Mouse (Mus musculus) c-Kit-negative CD71-positive TER-119-positive erythroid progenitor cells, embryonic 14.5 days (primary cell): ENCODE measurements around the gene Eif4g3.
A peak's percentile ranks its signal among the peaks of the same experiment; 100 is the strongest.

ENCODE experiments used
- DNase-seq: peaks from one replicate; pipeline ENCODE4 v3.0.0-alpha.2; 2013; ENCODE audit warnings: low read depth, low spot score

Eif4g3 gene

GRCm38 (mm10) chr4:137989426-137989825, 3.4 kb upstream of the Eif4g3 start:
- no peak for DNase-seq

- DNase-seq = no peak
Observed at GRCm38 (mm10) chr4:137990433-137990832, 2.4 kb upstream of the Eif4g3 start.

DNA sequence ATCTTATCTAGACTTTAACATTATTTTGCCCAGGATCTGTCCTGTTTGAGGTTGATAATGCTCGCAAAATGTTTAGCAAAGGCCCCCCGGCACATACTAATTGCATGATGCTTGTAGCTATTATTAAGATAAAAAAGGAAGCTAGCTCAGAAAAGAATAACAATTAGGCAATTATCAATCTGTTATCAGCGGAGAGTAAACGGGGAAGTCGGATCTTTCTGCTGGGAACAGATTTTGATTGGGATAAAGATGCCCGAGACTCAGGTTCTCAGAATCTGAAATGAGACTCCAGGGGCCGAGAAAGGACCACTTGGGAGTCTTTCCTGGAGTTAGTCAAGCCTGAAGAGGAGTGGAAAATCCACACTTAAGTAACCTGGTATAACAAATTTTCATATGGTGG, 1.6 kb upstream of the Eif4g3 start:
- DNase-seq = no peak

DNA sequence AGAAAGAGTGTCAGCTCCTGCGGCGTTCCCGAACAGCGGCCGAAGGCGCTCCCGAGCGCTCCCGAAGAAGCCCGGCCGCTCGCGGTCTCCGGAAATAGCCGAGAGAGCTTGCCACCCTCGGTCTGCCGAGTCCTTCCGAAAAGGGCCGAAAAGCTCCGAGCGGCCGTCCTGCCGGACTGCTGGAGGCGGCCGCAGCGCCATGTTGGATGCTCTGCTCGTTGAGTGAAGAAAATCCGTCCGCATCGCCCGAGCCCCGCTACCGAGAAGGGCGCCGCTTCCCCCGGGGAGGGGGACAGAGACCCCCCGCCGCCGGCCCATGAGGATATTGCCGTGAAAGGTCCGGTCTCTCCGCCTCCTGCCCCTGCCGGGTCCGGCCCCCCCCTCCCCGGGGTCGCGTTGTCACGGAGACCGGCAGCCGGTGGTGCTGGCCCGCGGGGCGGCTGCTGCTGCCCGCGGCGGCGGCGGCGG, 503 bp downstream of the Eif4g3 start:
- DNase-seq = peak; percentile 85

GRCm38 (mm10) chr4:137993821-137994561, 1.2 kb downstream of the Eif4g3 start:
- DNase-seq = no peak

DNA sequence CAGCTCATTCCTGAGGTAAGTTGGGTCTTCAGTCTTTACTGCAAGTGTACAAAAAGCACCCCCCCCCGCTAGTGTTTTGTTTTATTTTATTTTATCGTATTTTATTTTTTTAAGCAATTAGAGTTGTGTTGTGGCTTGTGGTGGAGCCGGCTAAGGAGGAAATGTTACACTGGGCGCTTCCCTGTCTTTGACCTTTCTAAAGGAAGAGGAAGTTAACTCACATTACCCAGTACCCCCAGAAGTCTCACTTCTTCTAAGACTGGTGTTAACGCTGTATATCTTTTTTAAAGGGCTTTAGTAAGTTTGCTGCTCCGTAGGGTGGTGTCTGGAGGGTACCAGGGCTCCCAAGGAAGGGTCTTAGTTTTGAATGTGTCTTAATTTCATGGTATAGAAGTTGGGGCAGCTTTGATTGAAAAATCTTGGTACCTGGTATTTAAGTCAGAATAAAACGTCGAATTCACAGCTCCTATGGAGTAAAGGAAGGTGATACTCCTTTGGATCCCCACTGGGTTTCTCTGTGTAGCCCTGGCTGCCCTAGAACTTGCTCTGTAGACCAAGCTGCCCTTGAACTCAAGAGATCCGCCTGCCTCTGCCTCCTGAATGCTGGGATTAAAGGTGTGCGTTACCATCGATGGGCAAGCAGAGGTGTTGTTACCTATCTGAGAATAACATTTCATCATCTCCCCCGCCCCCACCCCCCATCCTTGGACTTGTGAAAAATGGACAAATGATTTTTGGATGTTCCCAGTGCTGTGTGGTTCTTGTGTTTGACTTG, 1.9 kb downstream of the Eif4g3 start:
- no peak for DNase-seq

- DNase-seq = no peak
Observed at GRCm38 (mm10) chr4:137995399-137995798, 2.6 kb downstream of the Eif4g3 start.

- DNase-seq = no peak
Observed at GRCm38 (mm10) chr4:137998232-137998631, 5.4 kb downstream of the Eif4g3 start.

DNA sequence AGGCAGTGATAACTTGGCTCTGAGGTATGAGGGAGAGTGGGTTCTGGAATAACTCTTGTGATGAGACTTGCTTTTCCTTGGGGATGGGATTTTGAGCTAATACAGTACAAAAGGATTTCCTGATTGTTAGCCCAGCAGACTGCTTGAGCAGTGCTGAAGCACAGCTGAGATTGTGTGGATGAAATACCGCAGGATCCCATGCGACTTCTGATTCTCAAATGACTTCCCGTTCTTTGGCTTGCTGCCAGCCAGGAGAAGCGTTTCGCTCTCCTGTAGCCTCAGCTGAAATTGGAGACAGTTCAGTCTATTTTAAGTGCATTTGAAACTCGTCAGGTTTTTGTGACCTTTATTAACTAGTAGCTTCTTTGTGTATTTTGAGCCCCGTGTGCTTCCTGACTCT, 7.9 kb downstream of the Eif4g3 start:
- no peak for DNase-seq

- no peak for DNase-seq
Observed at GRCm38 (mm10) chr4:138003909-138004610, 11.2 kb downstream of the Eif4g3 start.

DNA sequence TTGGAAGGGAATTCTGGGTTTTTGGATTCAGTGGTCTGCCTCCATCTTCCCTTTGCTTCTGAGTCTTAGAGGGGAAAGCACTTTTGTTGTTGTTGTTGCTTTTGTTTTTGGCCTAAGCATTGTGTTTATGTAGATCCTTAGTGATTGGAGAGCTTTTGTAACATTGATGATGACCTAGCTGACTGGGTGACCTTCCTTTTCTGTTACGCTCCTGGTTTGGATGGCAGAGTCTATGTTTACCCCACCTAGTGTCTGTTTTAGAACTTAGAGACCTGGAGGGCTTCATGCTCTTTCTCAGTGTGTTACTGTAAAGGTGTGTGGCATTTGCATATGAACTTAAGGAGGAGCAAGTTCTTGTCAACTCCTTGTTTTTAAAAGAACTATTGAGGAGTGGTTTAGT, 13.0 kb downstream of the Eif4g3 start:
- DNase-seq = no peak

GRCm38 (mm10) chr4:138006951-138007613, 14.3 kb downstream of the Eif4g3 start:
- DNase-seq = no peak

DNA sequence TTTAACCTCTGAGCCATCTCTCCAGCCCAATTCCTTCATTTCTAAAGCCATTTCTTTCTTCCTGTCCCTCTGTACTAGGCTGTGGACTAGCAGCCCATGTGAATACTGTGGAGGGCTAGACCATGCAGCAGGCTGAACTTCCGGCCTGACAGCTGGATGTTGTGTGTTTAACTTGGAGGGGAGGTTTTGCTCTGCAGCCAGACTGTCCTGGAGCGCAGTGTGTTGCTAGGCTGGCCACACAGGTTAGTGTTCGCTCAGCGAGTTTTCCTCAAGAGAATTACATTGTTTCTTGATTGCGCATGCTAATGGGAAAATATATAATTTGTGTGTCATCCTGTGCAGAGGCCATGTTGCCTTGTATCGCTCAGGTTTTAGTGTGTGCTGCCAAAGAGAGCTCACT, 15.8 kb downstream of the Eif4g3 start:
- no peak for DNase-seq

DNA sequence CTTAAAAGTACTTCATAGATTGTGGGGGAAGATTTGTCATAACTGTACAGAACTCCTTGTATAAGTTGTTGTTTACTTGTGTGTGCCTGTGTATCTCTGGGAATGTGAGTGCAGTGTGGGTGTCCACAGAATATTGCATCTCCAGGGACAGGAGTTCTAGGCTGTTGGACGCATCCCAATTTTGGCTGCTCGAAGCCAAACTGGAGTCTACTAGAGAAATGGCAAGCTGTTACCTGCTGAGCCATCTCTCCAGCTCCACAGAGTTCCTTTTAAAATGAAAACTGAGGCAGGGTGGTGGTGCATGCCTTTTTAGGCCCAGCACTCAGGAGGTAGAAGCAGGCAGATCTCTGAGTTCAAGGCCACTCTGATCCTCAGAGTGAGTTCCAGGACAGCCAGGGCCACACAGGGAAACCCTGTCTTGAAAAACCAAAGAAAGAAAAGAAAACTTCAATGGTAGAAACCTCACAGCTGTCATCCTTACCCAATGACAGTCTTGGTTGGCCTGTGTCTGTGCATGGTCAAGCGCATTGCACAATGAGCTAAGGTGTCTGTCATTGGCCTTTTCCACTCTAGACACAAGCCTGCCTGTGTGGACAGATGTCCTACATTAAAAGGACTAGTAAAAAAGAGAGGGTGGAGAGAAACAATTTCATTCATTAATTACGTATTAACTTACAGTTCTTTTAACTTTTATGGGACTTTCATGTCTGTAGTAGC, 17.1 kb downstream of the Eif4g3 start:
- no peak for DNase-seq

DNA sequence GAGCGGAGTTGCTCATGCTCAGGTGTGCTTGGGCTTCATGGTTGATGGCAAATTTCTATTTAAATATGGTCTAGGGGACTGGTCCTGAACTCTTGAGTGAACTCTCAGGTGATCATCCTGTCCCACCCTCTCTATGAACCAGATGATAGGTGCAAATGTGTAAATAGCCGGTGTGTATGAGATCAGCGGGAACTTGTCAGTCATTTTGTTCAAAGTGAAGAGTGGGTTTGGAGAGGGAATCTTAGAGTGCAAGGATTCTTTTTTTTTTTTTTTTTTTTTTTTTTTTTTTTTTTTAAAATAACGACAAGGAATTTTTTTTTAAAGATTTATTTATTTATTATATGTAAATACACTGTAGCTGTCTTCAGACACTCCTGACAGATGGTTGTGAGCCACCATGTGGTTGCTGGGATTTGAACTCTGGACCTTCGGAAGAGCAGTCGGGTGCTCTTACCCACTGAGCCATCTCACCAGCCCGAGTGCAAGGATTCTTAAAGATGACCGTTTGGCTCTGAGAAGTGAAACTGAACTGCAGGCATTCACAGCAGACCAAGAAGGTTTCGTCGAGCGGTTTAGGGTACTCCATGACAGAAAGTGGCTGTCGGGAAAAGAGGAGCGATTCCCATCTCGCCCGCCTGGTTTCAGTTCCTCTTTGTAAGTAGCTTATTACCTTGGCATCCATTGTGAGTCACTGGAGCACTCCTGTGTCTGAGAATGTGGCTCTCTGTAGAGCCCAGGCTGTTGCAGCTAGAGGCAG, 21.1 kb downstream of the Eif4g3 start:
- DNase-seq = no peak

- no peak for DNase-seq
Observed at GRCm38 (mm10) chr4:138015966-138016365, 23.1 kb downstream of the Eif4g3 start.

DNA sequence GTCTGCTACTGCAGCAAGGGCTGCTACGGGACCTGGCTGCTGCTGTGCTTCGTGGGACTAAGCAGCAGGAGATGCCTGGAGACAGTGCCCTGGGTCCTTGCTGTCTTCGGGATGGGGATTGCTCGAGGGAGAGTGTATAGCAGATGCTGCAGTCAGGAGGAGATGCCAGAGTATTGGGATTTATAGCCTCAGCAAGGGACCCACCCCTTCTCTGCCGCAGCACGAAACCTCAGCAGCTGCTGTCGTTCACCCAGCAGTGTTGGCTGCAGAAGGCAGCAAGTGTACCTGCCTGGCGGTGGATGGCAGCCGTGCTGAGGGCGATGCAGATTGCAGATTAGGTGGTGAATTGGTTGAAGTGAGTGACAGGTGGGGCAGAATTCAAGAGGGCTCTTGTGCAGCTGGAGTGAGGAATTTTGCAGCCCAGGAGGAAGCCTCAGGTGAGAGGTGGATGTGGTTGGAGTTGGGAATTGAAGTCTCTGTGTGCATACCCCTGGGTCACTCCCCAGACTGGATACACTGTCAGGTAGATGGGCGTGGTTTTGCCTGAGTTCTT, 24.3 kb downstream of the Eif4g3 start:
- no peak for DNase-seq

DNA sequence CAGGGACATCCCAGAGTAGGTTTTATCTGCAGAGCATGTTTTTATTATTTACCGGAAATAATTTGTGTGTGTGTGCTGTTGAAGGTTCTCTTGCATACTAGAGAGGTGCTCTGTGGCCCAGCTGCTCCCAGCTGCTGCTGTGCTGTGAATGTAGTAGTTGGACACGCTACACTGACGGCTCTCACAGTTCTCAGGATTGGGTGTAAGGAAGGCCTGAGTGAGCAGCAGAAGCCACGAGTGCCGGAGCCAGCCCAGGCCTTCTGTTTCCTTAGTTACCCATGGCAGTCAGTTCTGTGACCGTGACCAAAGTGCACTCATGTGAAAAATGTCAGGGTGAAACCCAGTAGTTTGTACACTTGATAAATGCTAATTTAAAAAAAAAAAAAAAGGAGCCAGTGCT, 25.2 kb downstream of the Eif4g3 start:
- DNase-seq = no peak

- no peak for DNase-seq
Observed at GRCm38 (mm10) chr4:138020231-138020630, 27.4 kb downstream of the Eif4g3 start.

GRCm38 (mm10) chr4:138021651-138022050, 28.8 kb downstream of the Eif4g3 start:
- no peak for DNase-seq
